Mouse (Mus musculus) thymus, adult 2 months (tissue): ENCODE data around the gene Pop7.

Experiments
- CTCF ChIP-seq: fragments of 200-500 bp; IDR thresholded peaks from 2 replicates; pipeline ENCODE4 v1.5.1; 2012; ENCODE audit warnings: mild to moderate bottlenecking, control low read depth, low read length, moderate library complexity, borderline replicate concordance; ENCODE audit not compliant: control insufficient read depth, poor library complexity, insufficient read depth; ENCODE audit errors: extremely low read depth
- POLR2A ChIP-seq: fragments of 200-500 bp; IDR thresholded peaks from 2 replicates; pipeline ENCODE4 v1.6.1; 2012; ENCODE audit warnings: mild to moderate bottlenecking, low read length, control low read depth, moderate library complexity; ENCODE audit not compliant: control insufficient read depth, poor library complexity, insufficient read depth; ENCODE audit errors: extremely low read depth

- TF ChIP-seq POLR2A (0 out of 2 replicates have a peak, but pooled peaks have one; percentile 15), CTCF (no peak)
Measured at GRCm38 (mm10) chr5:137510014-137510501, 7.7 kb upstream of the Pop7 start.
